Mouse (Mus musculus) natural killer cell, adult 2 months (primary cell): ENCODE results near the gene Notum.
"Not testable (repeated sequence)": the region's sequence is repeated elsewhere in the genome, so short reads cannot be mapped to it uniquely, and the experiment has no call there.

ENCODE experiments used
- DNase-seq, 2 experiments: peaks; one replicate each; pipeline ENCODE4 v3.0.0; 2022; ENCODE audit warnings: low spot score in 2 of 2

Notum gene

GRCm38 (mm10) chr11:120675875-120676274 lies 14.9 kb upstream of the Notum start:
- DNase-seq: not testable (repeated sequence)

DNA sequence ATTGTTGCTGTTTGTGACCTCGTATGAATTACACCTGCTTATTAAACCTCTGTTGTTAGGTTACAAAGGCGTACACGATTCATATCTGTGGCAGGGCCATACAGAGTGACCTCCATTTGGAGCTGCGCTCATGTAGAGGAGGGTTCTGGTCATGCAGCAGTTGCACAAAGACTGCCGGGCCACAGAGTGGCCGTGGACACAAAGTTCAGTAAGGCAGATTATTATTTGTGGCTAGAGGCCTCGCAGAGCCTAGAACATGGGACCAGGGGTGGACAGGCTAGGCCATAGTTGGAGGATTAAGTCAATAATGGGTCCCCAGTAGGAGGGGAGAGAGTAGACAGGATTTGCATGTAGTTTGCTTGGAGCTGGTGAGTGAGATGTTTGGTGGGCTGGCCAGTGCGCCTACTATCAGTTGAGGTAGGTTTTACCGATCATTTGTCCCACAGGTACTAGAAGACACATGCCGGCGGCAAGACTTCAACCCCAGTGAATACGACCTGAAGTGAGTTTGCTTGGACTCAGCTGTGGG lies 12.7 kb upstream of the Notum start:
- no peak for DNase-seq

- peak; percentile 93 to 94 for DNase-seq
Observed at GRCm38 (mm10) chr11:120672687-120673593, 12.0 kb upstream of the Notum start, which contains the start of gene Aspscr1. TSS of gene Aspscr1 (plus strand) at chr11:120672973.

GRCm38 (mm10) chr11:120666617-120667016 lies 5.6 kb upstream of the Notum start:
- DNase-seq: no peak

DNA sequence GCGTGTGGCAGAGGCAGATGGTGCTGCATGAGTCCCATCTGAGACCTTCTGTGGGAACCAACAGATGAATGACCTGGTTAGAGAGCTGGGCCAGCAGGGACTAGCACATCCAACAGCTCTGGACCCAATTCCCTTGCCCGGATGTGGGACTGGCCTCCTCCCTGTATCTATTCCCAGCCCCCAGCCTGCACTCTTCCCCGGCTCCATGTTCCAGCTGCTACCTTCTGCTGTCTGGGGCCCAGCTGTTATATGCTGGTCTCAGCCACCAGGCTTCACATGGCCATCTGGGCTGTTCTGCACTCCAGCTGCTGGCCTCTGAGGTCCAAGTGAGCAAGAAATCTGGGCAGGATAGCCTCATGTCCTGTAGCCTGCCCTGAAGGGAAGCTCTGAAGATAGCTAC lies 4.4 kb upstream of the Notum start:
- DNase-seq: no peak

- no peak for DNase-seq
Observed at GRCm38 (mm10) chr11:120663714-120664113, 2.7 kb upstream of the Notum start.

DNA sequence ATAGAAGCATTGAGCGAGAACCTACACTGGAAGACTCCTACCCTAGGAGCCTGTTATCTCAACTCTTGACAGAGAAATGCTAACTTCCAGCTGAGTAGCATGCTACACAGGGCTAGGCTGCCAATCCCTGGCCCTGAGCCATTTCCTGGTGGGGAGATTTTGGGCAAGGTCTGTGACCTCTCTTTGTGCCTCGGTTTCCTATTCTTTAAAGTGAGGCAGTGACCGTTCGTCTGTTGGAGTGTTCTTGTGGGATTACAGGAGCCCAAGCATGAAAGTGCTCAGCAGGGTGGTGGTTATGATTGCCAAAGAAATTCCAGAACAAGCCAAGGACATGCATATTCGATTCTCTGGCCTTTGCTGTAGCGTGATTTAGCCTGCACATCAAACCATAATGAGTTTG lies 1.8 kb upstream of the Notum start:
- DNase-seq: no peak

- no peak for DNase-seq
Observed at GRCm38 (mm10) chr11:120660301-120661075, 487 bp downstream of the Notum start.

- DNase-seq: no peak
Observed at GRCm38 (mm10) chr11:120659509-120660300, 1.3 kb downstream of the Notum start.

DNA sequence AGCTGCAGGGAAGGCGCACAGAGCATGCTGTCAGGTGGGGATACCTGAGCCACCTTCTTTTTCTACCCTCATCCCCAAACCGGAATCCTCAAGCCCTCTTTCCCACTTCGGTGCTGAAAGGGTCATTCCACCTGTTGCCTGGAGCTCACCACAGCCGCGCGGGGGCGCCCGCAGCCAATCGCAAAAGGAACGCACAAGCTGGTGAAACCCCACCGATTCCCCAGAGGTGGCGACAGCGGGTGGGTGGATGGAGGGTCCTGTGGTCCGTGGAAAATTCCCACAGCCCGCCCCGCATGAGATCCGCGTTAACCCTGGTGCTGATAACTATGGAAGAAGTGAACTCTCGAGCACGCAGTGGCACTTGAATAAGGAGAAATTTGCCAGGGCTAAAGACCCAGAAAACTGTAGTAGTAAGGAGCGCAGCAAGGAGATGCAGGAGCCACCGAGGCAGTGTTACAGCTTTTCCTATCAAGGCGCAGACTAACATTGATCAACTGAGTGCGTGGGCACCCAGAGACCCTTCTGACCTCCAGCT lies 2.0 kb downstream of the Notum start:
- peak; percentile 50 to 74 for DNase-seq

- no peak for DNase-seq
Observed at GRCm38 (mm10) chr11:120657301-120657700, 3.7 kb downstream of the Notum start.

GRCm38 (mm10) chr11:120654741-120655140 lies 6.2 kb downstream of the Notum start:
- no peak for DNase-seq

DNA sequence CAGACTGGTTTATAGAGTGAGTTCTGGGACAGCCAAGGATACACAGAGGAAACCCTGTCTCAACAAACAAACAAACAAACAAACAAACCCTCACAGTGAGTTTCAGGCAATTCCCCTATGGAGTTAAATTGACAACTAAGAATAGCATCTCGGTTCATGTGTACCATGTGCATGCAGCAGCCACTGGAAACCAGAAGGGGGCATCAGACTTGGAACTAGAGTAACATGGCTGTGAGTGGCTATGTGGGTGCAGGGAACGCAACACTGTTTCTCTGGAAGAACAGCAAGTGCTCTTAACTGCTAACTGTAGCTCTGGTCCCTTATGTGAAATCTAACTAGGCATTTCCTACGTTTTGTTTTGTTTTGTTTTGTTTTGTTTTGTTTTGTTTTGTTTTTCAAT lies 9.1 kb downstream of the Notum start:
- no peak for DNase-seq

DNA sequence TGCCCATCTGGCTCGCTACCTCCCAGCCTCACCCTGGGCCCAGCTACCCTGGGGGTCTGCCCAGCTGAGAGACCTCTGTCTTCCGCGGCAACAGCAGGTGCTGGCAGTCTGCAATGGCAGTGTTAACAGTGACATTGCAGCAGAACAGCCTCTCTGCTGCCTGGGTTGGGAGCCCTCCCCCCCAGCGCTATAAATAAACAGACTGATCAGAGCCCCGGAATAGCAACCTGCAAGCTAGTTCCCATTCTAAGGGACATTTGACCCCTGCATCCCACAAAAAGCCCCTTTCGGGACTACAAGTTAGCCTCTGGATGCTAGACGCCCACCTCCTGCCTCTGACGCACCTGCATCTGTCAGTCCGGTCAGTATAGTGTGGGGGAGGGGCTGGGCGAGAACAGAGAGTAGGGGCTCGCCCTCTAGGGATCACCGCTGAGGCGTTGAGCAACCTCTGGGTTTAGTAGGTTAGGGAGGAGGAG lies 12.9 kb downstream of the Notum start, which contains the start of gene Myadml2:
Gene Myadml2 (minus strand): TSS at position 158 of the 476 bp plus-strand sequence.
- no peak for DNase-seq

GRCm38 (mm10) chr11:120647047-120647830 lies 13.7 kb downstream of the Notum start:
- DNase-seq: no peak

DNA sequence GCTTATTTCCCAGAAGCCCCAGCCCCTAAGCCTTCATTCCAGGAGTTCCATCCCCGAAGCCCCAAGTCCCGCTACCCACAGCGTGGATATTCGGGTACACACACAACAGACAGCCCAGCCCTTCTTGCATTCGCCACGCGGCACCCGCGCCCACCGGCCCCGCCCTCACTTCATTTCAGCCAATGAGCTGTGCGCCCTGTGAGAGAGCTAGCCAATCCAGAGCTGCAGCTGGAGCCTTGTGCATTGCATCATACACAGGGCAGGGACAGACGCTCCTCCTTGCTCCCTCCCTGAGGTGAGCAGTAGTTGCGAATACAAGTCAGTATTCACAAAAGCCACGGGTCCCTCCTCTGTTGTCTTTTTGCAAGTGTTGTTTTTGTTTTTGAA lies 17.4 kb downstream of the Notum start, which contains the start of gene Pycr1:
Gene Pycr1 (minus strand): TSS at position 169 of the 387 bp plus-strand sequence.
- peak; percentile 83 to 87 for DNase-seq

- DNase-seq: no peak
Observed at GRCm38 (mm10) chr11:120642939-120643600, 17.9 kb downstream of the Notum start.

DNA sequence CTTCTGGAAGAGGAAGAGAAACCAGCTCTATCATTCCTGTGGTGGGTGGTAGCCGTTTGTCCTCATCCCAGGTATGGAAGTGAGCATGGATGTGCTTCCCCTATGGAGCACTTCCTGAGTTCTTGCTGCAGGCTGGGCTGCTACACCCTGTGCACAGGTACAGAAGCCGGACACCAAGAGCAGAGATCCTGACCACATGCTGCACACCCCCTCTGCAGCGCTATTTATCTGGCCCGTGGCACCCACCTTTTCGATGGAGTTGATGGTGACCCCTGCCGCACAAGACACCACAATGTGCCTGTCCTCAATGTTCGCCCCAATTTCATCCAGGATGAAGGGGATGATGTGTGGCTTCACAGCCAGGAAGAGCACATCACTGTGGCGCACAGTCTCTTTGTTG lies 19.1 kb downstream of the Notum start:
- DNase-seq: no peak

DNA sequence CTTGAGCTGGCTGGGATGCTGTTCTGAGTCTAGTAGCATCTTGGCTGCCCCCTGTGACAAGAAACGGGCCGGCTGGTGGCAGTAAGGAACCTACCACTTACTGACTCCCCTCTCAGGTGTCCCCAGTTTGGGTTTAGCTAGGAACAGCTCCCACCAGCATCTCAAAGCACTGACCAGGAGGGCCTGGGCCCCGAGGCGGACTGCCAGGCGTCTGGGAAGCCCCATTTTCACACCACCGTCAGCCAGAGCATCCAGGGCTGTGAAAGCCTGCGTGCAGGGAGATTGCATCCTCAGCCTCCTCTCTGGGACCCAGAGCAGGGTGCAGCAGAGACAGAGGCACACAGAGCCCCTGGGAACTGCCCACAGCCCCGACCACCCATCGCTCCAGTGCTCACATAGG lies 19.7 kb downstream of the Notum start:
- no peak for DNase-seq

GRCm38 (mm10) chr11:120634810-120635209 lies 26.2 kb downstream of the Notum start:
- no peak for DNase-seq
